Mouse (Mus musculus): ENCODE measurements around the gene A4galt. TPM values are rescaled to one million over a fixed set of nuclear protein-coding genes. Genes with fewer than 3 reads are reported as not detected.

Gene A4galt
- total RNA-seq, 1 experiment = 22.7 TPM

- TF ChIP-seq MAFK (IDR thresholded peaks at IDR 0.05; ENCODE audit: insufficient read depth, low read depth, low read length) = no peak
- TF ChIP-seq ZNF384 (IDR thresholded peaks at IDR 0.05; ENCODE audit: low read depth, low read length) = no peak
- no peak for TF ChIP-seq HCFC1 (IDR thresholded peaks at IDR 0.05; ENCODE audit: borderline replicate concordance, insufficient read depth, low read length)
- TF ChIP-seq CHD2 (IDR thresholded peaks at IDR 0.05; ENCODE audit: low read depth, low read length) = no peak
Observed at GRCm38 (mm10) chr15:83293706-83294645, 42.4 kb upstream of the A4galt start.

GRCm38 (mm10) chr15:83293144-83293543, 41.6 kb upstream of the A4galt start:
- peaks cover 0 to 6% of the 10 kb centered on the region in 2 experiments; a peak in 1 of 4 replicates for H3K4me1 ChIP-seq (ENCODE audit: control insufficient read depth in 2 of 2, insufficient read depth in 2 of 2, low read length in 2 of 2, poor library complexity in 1 of 2)
- H3K27ac ChIP-seq (ENCODE audit: insufficient read depth, low read depth, low read length, poor library complexity, severe bottlenecking) = no peak overlapping the region
- no peaks in the 10 kb centered on the region for H3K36me3 ChIP-seq (ENCODE audit: control insufficient read depth, insufficient read depth, low read length, poor library complexity, severe bottlenecking)
- DNase-seq (ENCODE audit: low read depth, low spot score) = no peak
- H3K9ac ChIP-seq (ENCODE audit: insufficient read depth, low read depth, low read length, poor library complexity, severe bottlenecking) = no peak overlapping the region
- no peak overlapping the region for H3K4me3 ChIP-seq (ENCODE audit: insufficient read depth in 1 of 2, low read depth in 1 of 2, low read length in 2 of 2, poor library complexity in 1 of 2, severe bottlenecking in 1 of 2)
- in situ Hi-C loops (cut with MboI; ENCODE audit: low sequenced_read_pairs in 2 of 2, unreplicated experiment in 2 of 2) = no loop called here
- no peaks in the 10 kb centered on the region for H3K9me3 ChIP-seq (ENCODE audit: control insufficient read depth, insufficient read depth, low read depth, low read length)
- TF ChIP-seq CHD2 (IDR thresholded peaks at IDR 0.05; ENCODE audit: low read depth, low read length) = no peak
- TF ChIP-seq MAFK (IDR thresholded peaks at IDR 0.05; ENCODE audit: insufficient read depth, low read depth, low read length) = no peak
- TF ChIP-seq ZC3H11A (IDR thresholded peaks at IDR 0.05; ENCODE audit: borderline replicate concordance, low read depth, low read length) = no peak
- no peak for TF ChIP-seq ZNF384 (IDR thresholded peaks at IDR 0.05; ENCODE audit: low read depth, low read length)
- no peak for TF ChIP-seq HCFC1 (IDR thresholded peaks at IDR 0.05; ENCODE audit: borderline replicate concordance, insufficient read depth, low read length)

More at GRCm38 (mm10) chr15:83293706-83294645, 42.4 kb upstream of the A4galt start:
- in situ Hi-C loops (cut with MboI; ENCODE audit: low sequenced_read_pairs in 2 of 2, unreplicated experiment in 2 of 2) = no loop called here
- Histone ChIP-seq H3K4me3 (ENCODE audit: insufficient read depth in 1 of 2, low read depth in 1 of 2, low read length in 2 of 2, poor library complexity in 1 of 2, severe bottlenecking in 1 of 2) (no peak overlapping the region), H3K4me1 (ENCODE audit: control insufficient read depth in 2 of 2, insufficient read depth in 2 of 2, low read length in 2 of 2, poor library complexity in 1 of 2) (peaks cover 0 to 6% of the 10 kb centered on the region in 2 experiments; a peak in 1 of 4 replicates), H3K27ac (ENCODE audit: insufficient read depth, low read depth, low read length, poor library complexity, severe bottlenecking) (no peak overlapping the region), H3K9me3 (ENCODE audit: control insufficient read depth, insufficient read depth, low read depth, low read length) (no peaks in the 10 kb centered on the region), H3K36me3 (ENCODE audit: control insufficient read depth, insufficient read depth, low read length, poor library complexity, severe bottlenecking) (no peaks in the 10 kb centered on the region), H3K9ac (ENCODE audit: insufficient read depth, low read depth, low read length, poor library complexity, severe bottlenecking) (no peak overlapping the region)
- no peak for DNase-seq (ENCODE audit: low read depth, low spot score)

GRCm38 (mm10) chr15:83292261-83293056, 40.9 kb upstream of the A4galt start:
- TF ChIP-seq ZC3H11A (IDR thresholded peaks at IDR 0.05; ENCODE audit: borderline replicate concordance, low read depth, low read length) = no peak
- no peak for TF ChIP-seq MAFK (IDR thresholded peaks at IDR 0.05; ENCODE audit: insufficient read depth, low read depth, low read length)
- TF ChIP-seq ZNF384 (IDR thresholded peaks at IDR 0.05; ENCODE audit: low read depth, low read length) = no peak
- no peak for TF ChIP-seq HCFC1 (IDR thresholded peaks at IDR 0.05; ENCODE audit: borderline replicate concordance, insufficient read depth, low read length)
- no peak for TF ChIP-seq CHD2 (IDR thresholded peaks at IDR 0.05; ENCODE audit: low read depth, low read length)
- no peak for DNase-seq (ENCODE audit: low read depth, low spot score)
- no peaks in the 10 kb centered on the region for H3K36me3 ChIP-seq (ENCODE audit: control insufficient read depth, insufficient read depth, low read length, poor library complexity, severe bottlenecking)

GRCm38 (mm10) chr15:83290899-83291298, 39.3 kb upstream of the A4galt start:
- Histone ChIP-seq H3K36me3 (ENCODE audit: control insufficient read depth, insufficient read depth, low read length, poor library complexity, severe bottlenecking) (no peaks in the 10 kb centered on the region), H3K9ac (ENCODE audit: insufficient read depth, low read depth, low read length, poor library complexity, severe bottlenecking) (no peak overlapping the region), H3K27ac (ENCODE audit: insufficient read depth, low read depth, low read length, poor library complexity, severe bottlenecking) (no peak overlapping the region), H3K4me3 (ENCODE audit: insufficient read depth in 1 of 2, low read depth in 1 of 2, low read length in 2 of 2, poor library complexity in 1 of 2, severe bottlenecking in 1 of 2) (no peak overlapping the region), H3K9me3 (ENCODE audit: control insufficient read depth, insufficient read depth, low read depth, low read length) (no peaks in the 10 kb centered on the region), H3K4me1 (ENCODE audit: control insufficient read depth in 2 of 2, insufficient read depth in 2 of 2, low read length in 2 of 2, poor library complexity in 1 of 2) (no peaks in the 10 kb centered on the region; a peak in 1 of 4 replicates)
- TF ChIP-seq ZC3H11A (IDR thresholded peaks at IDR 0.05; ENCODE audit: borderline replicate concordance, low read depth, low read length) (no peak), HCFC1 (IDR thresholded peaks at IDR 0.05; ENCODE audit: borderline replicate concordance, insufficient read depth, low read length) (no peak), CHD2 (IDR thresholded peaks at IDR 0.05; ENCODE audit: low read depth, low read length) (no peak)
- in situ Hi-C loops (cut with MboI; ENCODE audit: low sequenced_read_pairs in 2 of 2, unreplicated experiment in 2 of 2) = no loop called here
- no peak for DNase-seq (ENCODE audit: low read depth, low spot score)

More at GRCm38 (mm10) chr15:83292261-83293056, 40.9 kb upstream of the A4galt start:
- in situ Hi-C loops (cut with MboI; ENCODE audit: low sequenced_read_pairs in 2 of 2, unreplicated experiment in 2 of 2) = no loop called here
- peaks cover 0 to 6% of the 10 kb centered on the region in 2 experiments; a peak in 1 of 4 replicates for H3K4me1 ChIP-seq (ENCODE audit: control insufficient read depth in 2 of 2, insufficient read depth in 2 of 2, low read length in 2 of 2, poor library complexity in 1 of 2)
- H3K9me3 ChIP-seq (ENCODE audit: control insufficient read depth, insufficient read depth, low read depth, low read length) = no peaks in the 10 kb centered on the region
- H3K27ac ChIP-seq (ENCODE audit: insufficient read depth, low read depth, low read length, poor library complexity, severe bottlenecking) = no peak overlapping the region
- H3K9ac ChIP-seq (ENCODE audit: insufficient read depth, low read depth, low read length, poor library complexity, severe bottlenecking) = no peak overlapping the region
- no peak overlapping the region for H3K4me3 ChIP-seq (ENCODE audit: insufficient read depth in 1 of 2, low read depth in 1 of 2, low read length in 2 of 2, poor library complexity in 1 of 2, severe bottlenecking in 1 of 2)

Data from ES-E14 (cell line).